Mouse (Mus musculus) heart, postnatal 0 days (tissue): ENCODE results near the gene Cox10. TPM values are rescaled to one million over a fixed set of nuclear protein-coding genes. Genes with fewer than 3 reads are reported as not detected.
"Not testable (repeated sequence)": the region's sequence is repeated elsewhere in the genome, so short reads cannot be mapped to it uniquely, and the experiment has no call there.

Experiments used
- ATAC-seq: fragments of 200-750 bp; cut with Nextera tagmentation; 2 replicates; pipeline ENCODE4 v1.8.0; 2017; ENCODE audit warnings: low read depth, moderate number of reproducible peaks, moderate library complexity; ENCODE audit not compliant: insufficient read depth
- DNase-seq: peaks from one replicate; pipeline ENCODE4 v3.0.0-alpha.2; 2016; ENCODE audit warnings: low spot score
- H3K27ac ChIP-seq: fragments of 300-500 bp; sonication (generic); 2 replicates; pipeline ENCODE4 v1.5.1; 2014; ENCODE audit warnings: low read depth, mild to moderate bottlenecking
- H3K27me3 ChIP-seq: fragments of 300-500 bp; sonication (generic); 2 replicates; pipeline ENCODE4 v1.6.1; 2014; ENCODE audit warnings: low read length, mixed read lengths; ENCODE audit not compliant: control insufficient read depth, insufficient read depth
- H3K36me3 ChIP-seq: fragments of 300-500 bp; sonication (generic); replicated peaks from 2 replicates; pipeline ENCODE4 v1.6.1; 2014; ENCODE audit warnings: low read length, mixed read lengths; ENCODE audit not compliant: control insufficient read depth, insufficient read depth
- H3K4me1 ChIP-seq: fragments of 300-500 bp; sonication (generic); 2 replicates; pipeline ENCODE4 v1.6.1; 2014; ENCODE audit warnings: antibody characterized with exemption; ENCODE audit not compliant: control insufficient read depth, insufficient read depth
- H3K4me2 ChIP-seq: fragments of 300-500 bp; sonication (generic); 2 replicates; pipeline ENCODE4 v1.6.1; 2014; ENCODE audit warnings: low read depth, mild to moderate bottlenecking, low read length, moderate library complexity
- H3K4me3 ChIP-seq: fragments of 300-500 bp; sonication (generic); 2 replicates; pipeline ENCODE4 v1.5.1; 2014; ENCODE audit warnings: low read depth, low read length
- H3K9ac ChIP-seq: fragments of 300-500 bp; sonication (generic); replicated peaks from 2 replicates; pipeline ENCODE4 v1.6.1; 2014; ENCODE audit warnings: low read depth, low read length, mixed read lengths
- H3K9me3 ChIP-seq: fragments of 300-500 bp; sonication (generic); replicated peaks from 2 replicates; pipeline ENCODE4 v1.6.1; 2016; ENCODE audit warnings: low read length; ENCODE audit not compliant: control insufficient read depth
- CTCF ChIP-seq: IDR thresholded peaks from 2 replicates; pipeline ENCODE4 v1.5.1; 2016; ENCODE audit warnings: antibody characterized with exemption, control low read depth, low read depth
- EP300 ChIP-seq: IDR thresholded peaks from 2 replicates; pipeline ENCODE4 v1.6.1; 2016; ENCODE audit warnings: antibody characterized with exemption, low read depth
- WGBS: fragments of 180-500 bp; shearing (Covaris S2); extraction: QIAGEN DNeasy Blood & Tissue Kit; methylation state at CpG from one replicate; pipeline ENCODE4 v1.1.7; 2014; 5-methylcytosine and 5-hydroxymethylcytosine counted together
- polyA plus RNA-seq: library from polyadenylated mRNA; unstranded; fragments of >200 nt; fragmentation: Nextera tagmentation; extraction: Ambion mirVana; gene quantifications from 2 replicates; pipeline ENCODE4 v1.2.1, GENCODE M21; 2015
- total RNA-seq: library from RNA; depleted of rRNA; stranded (reverse); fragments of >200 nt; gene quantifications from 2 replicates; pipeline ENCODE4 v1.2.3, GENCODE M21; 2014; ENCODE audit warnings: low replicate concordance; rRNA removed

The Cox10 gene
- 31.2 and 33.2 TPM in 2 replicates for total RNA-seq
- polyA plus RNA-seq = 52.1 and 54.3 TPM in 2 replicates

DNA sequence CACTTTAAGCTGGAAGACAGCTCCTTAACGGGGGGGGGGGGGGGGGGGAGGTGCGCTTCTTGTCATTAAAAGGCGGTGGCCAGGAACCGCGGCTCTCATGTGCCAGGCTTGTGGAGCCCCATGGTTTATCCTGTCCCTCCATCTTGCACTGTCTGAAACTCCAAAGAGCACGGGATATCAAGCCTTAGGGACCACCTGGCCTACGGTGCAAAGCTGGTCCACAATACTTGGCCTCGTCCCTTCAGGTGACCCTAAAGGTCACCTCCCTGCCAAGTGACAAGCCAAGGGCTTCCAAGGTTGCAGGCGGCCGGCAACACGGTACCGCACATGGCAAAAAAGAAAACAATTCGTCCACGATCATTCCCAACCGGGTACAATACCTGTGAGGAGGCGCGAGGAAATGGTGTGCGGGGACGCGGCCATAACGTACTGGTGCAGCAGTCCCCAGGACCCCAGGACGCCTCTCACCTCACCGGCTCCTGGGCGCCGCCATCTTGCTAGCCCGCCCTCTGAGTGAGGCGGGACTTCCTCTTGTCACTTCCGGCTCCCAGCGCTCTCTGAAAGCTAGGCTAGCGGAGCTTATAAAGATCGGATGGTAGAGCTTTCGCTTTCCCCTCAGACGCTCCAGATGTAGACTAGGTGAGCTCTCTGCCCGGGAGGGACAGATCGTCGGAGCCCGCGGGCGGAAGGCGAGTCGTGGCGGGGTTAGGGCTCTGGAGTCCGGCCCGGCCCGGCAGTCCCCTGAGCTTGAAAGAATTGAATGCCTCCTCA is at the start of gene Cox10:
TSS of gene Cox10 (minus strand) at position 513 of the 771 bp plus-strand sequence.
- Histone ChIP-seq H3K4me2 (peak within 1 kb of the TSS; percentile 74), H3K36me3 (no peaks in the 10 kb centered on the region), H3K9ac (peak within 1 kb of the TSS; percentile 78), H3K4me1 (peaks cover 25% of the 10 kb centered on the region), H3K9me3 (no peaks in the 10 kb centered on the region), H3K27ac (peak within 1 kb of the TSS; percentile 89), H3K27me3 (no peaks in the 10 kb centered on the region), H3K4me3 (peak within 1 kb of the TSS; percentile 91)
- DNase-seq = peak; percentile 90
- TF ChIP-seq CTCF (no peak), EP300 (no peak)
- peak; percentile 95 for ATAC-seq
- under 1% methylated on average over 43 of the region's 45 CpGs for WGBS

DNA sequence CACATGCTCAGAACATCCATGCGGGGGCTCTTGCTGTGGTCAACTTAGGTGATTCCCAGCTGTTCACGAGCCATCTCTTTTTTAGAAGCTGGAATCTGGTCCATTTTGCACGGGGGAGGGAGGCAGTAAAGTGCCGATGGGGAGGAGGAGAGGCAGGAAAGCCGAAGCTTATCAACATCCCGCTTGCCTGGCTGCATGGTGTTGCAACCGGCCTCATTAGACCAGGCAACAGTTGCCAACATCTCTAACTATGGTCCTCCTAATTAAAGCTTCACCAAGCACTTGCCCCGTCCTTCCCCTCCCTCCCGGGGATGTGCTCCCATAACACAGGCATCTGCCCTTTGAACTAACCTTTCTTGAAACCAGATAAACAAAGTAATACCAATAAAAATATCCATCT is 48.7 kb upstream of the Cox10 start:
- DNase-seq (no peak), ATAC-seq (no peak)
- Histone ChIP-seq H3K4me3 (no peak overlapping the region), H3K9me3 (no peaks in the 10 kb centered on the region), H3K27ac (no peak overlapping the region), H3K9ac (no peak overlapping the region), H3K27me3 (no peaks in the 10 kb centered on the region), H3K4me2 (no peak overlapping the region), H3K4me1 (no peaks in the 10 kb centered on the region), H3K36me3 (no peaks in the 10 kb centered on the region)
- TF ChIP-seq CTCF = no peak
- no peak for TF ChIP-seq EP300
- 29% methylated on average over 9 of the region's 9 CpGs for WGBS

DNA sequence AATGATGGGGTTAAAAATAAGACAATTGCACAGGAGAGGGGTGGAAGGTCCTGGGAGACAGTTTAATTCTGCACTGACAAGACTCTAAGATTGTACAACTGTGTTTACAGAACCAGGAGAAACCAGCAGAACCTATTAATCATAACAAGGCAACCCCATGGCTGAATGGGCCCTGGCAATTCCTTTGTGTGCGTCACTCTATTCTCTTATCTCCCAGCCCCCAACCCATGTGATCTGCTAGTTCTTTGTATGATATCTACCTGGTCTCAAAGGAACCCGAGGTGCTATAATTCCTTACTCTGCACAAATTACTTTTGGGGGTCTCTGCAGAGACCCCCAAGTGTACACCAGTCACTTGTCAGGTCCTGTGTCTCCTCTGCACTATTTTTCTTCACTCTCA is 46.2 kb upstream of the Cox10 start:
- ATAC-seq (no peak), DNase-seq (no peak)
- Histone ChIP-seq H3K4me1 (no peaks in the 10 kb centered on the region), H3K9ac (no peak overlapping the region), H3K4me2 (no peak overlapping the region), H3K9me3 (no peaks in the 10 kb centered on the region), H3K4me3 (no peak overlapping the region), H3K36me3 (no peaks in the 10 kb centered on the region), H3K27me3 (no peaks in the 10 kb centered on the region), H3K27ac (no peak overlapping the region)
- 59% methylated on average over 2 of the region's 2 CpGs for WGBS
- TF ChIP-seq EP300 = no peak
- TF ChIP-seq CTCF = no peak

DNA sequence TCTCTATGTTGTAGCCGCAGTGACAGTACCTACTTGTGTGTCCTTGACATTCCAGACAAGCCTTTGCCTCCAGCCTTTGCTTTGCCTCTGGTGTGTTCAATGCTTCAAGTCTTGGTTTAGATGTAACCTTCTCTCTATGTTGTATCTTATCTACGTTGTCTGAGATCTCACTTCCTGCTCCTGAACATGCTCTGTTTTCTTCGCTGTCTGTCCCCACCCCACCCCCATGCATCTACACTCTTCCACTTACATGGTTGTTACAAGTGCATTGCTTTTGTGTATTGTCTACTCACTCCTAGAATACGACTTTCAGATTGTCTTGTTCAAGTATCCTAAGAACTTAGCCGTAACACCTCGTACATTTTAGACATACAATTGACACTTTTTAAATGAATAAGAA is 43.9 kb upstream of the Cox10 start:
- WGBS = 43% methylated on average over 6 of the region's 6 CpGs
- not testable (repeated sequence) for H3K4me3 ChIP-seq, H3K27me3 ChIP-seq, H3K36me3 ChIP-seq, ATAC-seq, H3K4me2 ChIP-seq, H3K9ac ChIP-seq, H3K4me1 ChIP-seq, DNase-seq, H3K27ac ChIP-seq, H3K9me3 ChIP-seq

DNA sequence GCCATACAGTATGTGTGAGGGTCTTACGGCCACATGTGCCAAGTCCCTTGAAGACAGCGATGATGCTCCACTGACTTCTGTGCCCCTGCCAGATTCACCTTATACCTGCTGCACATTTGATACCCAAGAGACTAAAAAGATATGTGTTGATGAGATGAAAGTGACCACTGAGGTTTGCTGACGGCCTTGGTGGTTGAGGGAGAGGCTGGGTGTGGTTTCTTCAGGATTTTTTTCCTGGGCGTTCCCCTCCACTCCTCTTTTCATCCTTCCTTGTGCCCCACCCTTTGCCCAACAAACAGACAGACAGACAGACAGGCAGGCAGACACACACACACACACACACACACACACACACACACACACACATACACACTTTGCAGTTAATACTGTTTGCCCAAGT is 37.4 kb upstream of the Cox10 start:
- TF ChIP-seq EP300 (no peak), CTCF (no peak)
- WGBS = 78% methylated on average over 4 of the region's 4 CpGs

DNA sequence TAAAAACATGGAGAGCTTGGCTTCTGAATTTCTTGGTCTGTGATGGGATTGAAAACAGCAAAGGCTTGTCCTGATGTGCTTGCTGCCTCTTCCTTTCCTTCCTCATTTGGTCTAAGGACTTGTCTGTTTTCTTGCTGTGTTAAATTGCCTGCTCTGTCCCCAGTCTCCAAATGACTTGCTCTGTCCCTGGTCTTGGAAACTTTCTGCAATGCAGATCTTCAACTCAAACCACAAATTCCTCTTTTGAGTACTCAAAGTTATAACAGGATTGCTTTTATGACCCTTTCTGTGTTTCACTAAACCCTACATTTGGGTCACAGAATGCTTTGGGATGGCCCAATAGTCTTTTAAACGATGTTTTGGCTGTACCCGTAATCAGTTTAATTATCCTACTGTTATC is 36.6 kb upstream of the Cox10 start:
- H3K9me3 ChIP-seq = no peaks in the 10 kb centered on the region
- no peak overlapping the region for H3K9ac ChIP-seq
- DNase-seq (no peak), ATAC-seq (no peak)
- H3K36me3 ChIP-seq = no peaks in the 10 kb centered on the region
- TF ChIP-seq CTCF = no peak
- no peak for TF ChIP-seq EP300
- no peak overlapping the region for H3K4me2 ChIP-seq
- H3K4me1 ChIP-seq = no peaks in the 10 kb centered on the region
- WGBS = 88% methylated on average over 2 of the region's 2 CpGs
- no peak overlapping the region for H3K4me3 ChIP-seq
- H3K27me3 ChIP-seq = no peaks in the 10 kb centered on the region
- H3K27ac ChIP-seq = no peak overlapping the region

More for the DNA sequence above, 37.4 kb upstream of the Cox10 start:
- no peaks in the 10 kb centered on the region for H3K27me3 ChIP-seq
- H3K4me3 ChIP-seq = no peak overlapping the region
- no peak overlapping the region for H3K4me2 ChIP-seq
- no peaks in the 10 kb centered on the region for H3K36me3 ChIP-seq
- no peaks in the 10 kb centered on the region for H3K9me3 ChIP-seq
- no peak overlapping the region for H3K27ac ChIP-seq
- no peaks in the 10 kb centered on the region for H3K4me1 ChIP-seq
- ATAC-seq = no peak
- DNase-seq = no peak
- no peak overlapping the region for H3K9ac ChIP-seq
